Mouse (Mus musculus) small intestine, adult 2 months (tissue): Measurements from ENCODE around the gene Slc25a33.

Experiments
- CTCF ChIP-seq: fragments of 200-500 bp; IDR thresholded peaks from 2 replicates; pipeline ENCODE4 v1.5.1; 2012; ENCODE audit warnings: low read depth, mild to moderate bottlenecking, control low read depth, inconsistent platforms, low read length, moderate library complexity, mixed read lengths; ENCODE audit not compliant: insufficient replicate concordance, insufficient read length; ENCODE audit errors: extremely low read depth
- POLR2A ChIP-seq: fragments of 200-500 bp; IDR thresholded peaks from 2 replicates; pipeline ENCODE4 v1.6.1; 2012; ENCODE audit warnings: low read depth, mild to moderate bottlenecking, control low read depth, inconsistent platforms, low read length, moderate library complexity

DNA sequence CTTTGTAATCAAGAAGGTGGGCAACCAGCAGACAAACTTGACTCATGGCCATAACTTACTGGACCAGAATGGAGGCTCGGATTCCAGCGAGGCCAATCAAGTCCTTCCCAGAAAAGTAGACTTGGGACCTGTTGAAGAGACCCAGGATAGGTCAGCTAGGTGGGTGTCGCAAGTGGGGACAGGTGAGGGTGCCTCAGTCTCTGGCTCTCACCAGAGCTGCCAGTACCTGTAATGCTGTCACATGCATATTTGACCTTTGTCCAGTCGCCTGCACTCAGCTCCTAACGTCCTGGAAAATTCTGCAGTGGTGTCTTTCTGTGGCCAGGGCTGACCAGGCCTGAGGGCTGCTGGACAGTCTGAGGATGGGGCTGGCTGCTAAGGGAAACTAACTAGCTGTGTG, 62.6 kb downstream of the Slc25a33 start:
- TF ChIP-seq CTCF (no peak), POLR2A (no peak)
